In genomic region chr14:55793461-55793860, GRCm38 (mm10) we compare ENCODE assay signal across 18 mouse cellular contexts. TPM values are rescaled to one million over a fixed set of nuclear protein-coding genes. Genes with fewer than 3 reads are reported as not detected.
DNase-seq lines count a peak whose midpoint lies in the region; ATAC-seq and TF ChIP-seq lines count a peak whose summit lies in the region.
"Had no signal": no experiment of that assay in that cellular context is flagged by ENCODE, and none has a peak within 500 bp of the region (broad histone marks: within the 10 kb centered on the region; RNA-seq: fewer than 3 reads in every experiment).

No protein-coding gene starts in this region.

- H3K4me3 ChIP-seq in lung, embryonic 15.5 days: no peak overlapping the region
- no peak overlapping the region for H3K4me3 ChIP-seq in lung, adult 2 months (replicated peaks; ENCODE audit: extremely low read depth, low read depth, low read length)
- H3K4me3 ChIP-seq in brown adipose tissue, adult 24 weeks (ENCODE audit: insufficient read depth, low read depth, low read length): no peak overlapping the region
- H3K4me3 ChIP-seq: embryonic facial prominence, embryonic 10.5 days; forebrain, embryonic 13.5 days; heart, embryonic 10.5 days; hindbrain, embryonic 12.5 days; intestine, embryonic 15.5 days had no signal

- ATAC-seq in lung, embryonic 15.5 days (ENCODE audit: borderline replicate concordance, extremely low read depth, low FRiP score, low TSS enrichment): peak; percentile 39; the same call in 1 of the 2 replicates
- ATAC-seq: forebrain, embryonic 13.5 days; hindbrain, embryonic 16.5 days; intestine, embryonic 15.5 days had no signal

- peak; percentile 1 for DNase-seq in gastrocnemius, postnatal 10 days
- no peak for DNase-seq in gastrocnemius, postnatal 14 days
- no peak for DNase-seq in lung, adult 2 months
- peak; percentile 36 for DNase-seq in 416B (ENCODE audit: low read depth)
- DNase-seq in cerebellum, adult 11-12 months: no peak
- DNase-seq in layer of hippocampus, postnatal 36 days: no peak
- DNase-seq: adrenal gland, adult 8-10 months; cerebellum, adult 2 months; gastrocnemius, postnatal 36 days had no signal

- H3K27me3 ChIP-seq in lung, embryonic 15.5 days: no peaks in the 10 kb centered on the region
- H3K27me3 ChIP-seq: CH12.LX; intestine, embryonic 15.5 days had no signal

- no peaks in the 10 kb centered on the region for H3K9me3 ChIP-seq in lung, embryonic 15.5 days
- H3K9me3 ChIP-seq: embryonic facial prominence, embryonic 10.5 days; forebrain, embryonic 13.5 days; heart, embryonic 10.5 days; hindbrain, embryonic 12.5 days; intestine, embryonic 15.5 days had no signal

- no peak for TF ChIP-seq POLR2A in lung, adult 2 months (IDR thresholded peaks at IDR 0.05; ENCODE audit: borderline replicate concordance, extremely low read depth, low read depth, low read length)

- intact Hi-C loops in gastrocnemius, postnatal 14 days (cut with DNase I; ENCODE audit: low total_unique reads): no loop called here

- peaks cover 14% of the 10 kb centered on the region for H3K4me1 ChIP-seq in lung, embryonic 15.5 days
- peaks cover 5% of the 10 kb centered on the region for H3K4me1 ChIP-seq in lung, adult 2 months (ENCODE audit: control insufficient read depth, insufficient read depth, low read length)
- H3K4me1 ChIP-seq in brown adipose tissue, adult 24 weeks (ENCODE audit: control insufficient read depth, insufficient read depth, insufficient read length, low read length): peaks cover 7% of the 10 kb centered on the region

- no peak overlapping the region for H3K9ac ChIP-seq in lung, embryonic 15.5 days
- H3K9ac ChIP-seq: forebrain, embryonic 13.5 days; hindbrain, embryonic 12.5 days; intestine, embryonic 15.5 days had no signal

- 0 out of 2 replicates have a peak overlapping the region, but pooled peaks have one; percentile 3 for H3K27ac ChIP-seq in lung, embryonic 15.5 days
- H3K27ac ChIP-seq in brown adipose tissue, adult 24 weeks (replicated peaks; ENCODE audit: low read depth, low read length): peak overlapping the region; percentile 9
- H3K27ac ChIP-seq: embryonic facial prominence, embryonic 10.5 days; forebrain, embryonic 13.5 days; heart, embryonic 10.5 days; hindbrain, embryonic 12.5 days; intestine, embryonic 15.5 days had no signal

- no peak overlapping the region for H3K4me2 ChIP-seq in lung, embryonic 15.5 days
- H3K4me2 ChIP-seq: forebrain, embryonic 13.5 days; hindbrain, embryonic 12.5 days; intestine, embryonic 15.5 days had no signal

- no peak for TF ChIP-seq CTCF in lung, adult 2 months (IDR thresholded peaks at IDR 0.05; ENCODE audit: insufficient read depth, low read length)

- WGBS in lung, embryonic 15.5 days: 31% methylated on average over 2 of the region's 2 CpGs
- 28% methylated on average over 2 of the region's 2 CpGs for WGBS in lung, adult 2 months

- H3K36me3 ChIP-seq in lung, embryonic 15.5 days: no peaks in the 10 kb centered on the region
- H3K36me3 ChIP-seq: embryonic facial prominence, embryonic 10.5 days; heart, embryonic 10.5 days; hindbrain, embryonic 12.5 days; intestine, embryonic 15.5 days had no signal

RNA-seq across cellular contexts. Expression of gene Ripk3, which starts 4.8 kb away (rescaled TPM):
- 1 to 10 TPM; 3.9 to 4.2 TPM for total RNA-seq in gastrocnemius, postnatal 10 days (2021)
- 1 to 10 TPM; 2.4 to 2.6 TPM for total RNA-seq in gastrocnemius, postnatal 14 days (2021)
- 43.4 and 45.6 TPM in 2 replicates for polyA plus RNA-seq in lung, embryonic 15.5 days (2015; fragmentation: Nextera tagmentation; extraction: Ambion mirVana)
- 7.5 and 10.0 TPM in 2 replicates for polyA plus RNA-seq in lung, adult 2 months (2012; rRNA removed)
- polyA plus RNA-seq in brown adipose tissue, adult 24 weeks (2012; ENCODE audit: insufficient read depth, insufficient read length, missing spikeins): 3.7 and 5.0 TPM in 2 replicates
- 1 to 10 TPM; 1.1 to 1.9 TPM for total RNA-seq in layer of hippocampus, postnatal 36 days (2021)

RNA-seq across cellular contexts. Expression of gene Adcy4, which starts 9.6 kb away (rescaled TPM):
- 1 to 10 TPM; 5.9 to 9.4 TPM for total RNA-seq in gastrocnemius, postnatal 10 days (2021)
- total RNA-seq in gastrocnemius, postnatal 14 days (2021): 1 to 10 TPM; 7.1 to 8.6 TPM
- polyA plus RNA-seq in lung, embryonic 15.5 days (2015; fragmentation: Nextera tagmentation; extraction: Ambion mirVana): 14.3 and 18.0 TPM in 2 replicates
- 157 and 169 TPM in 2 replicates for polyA plus RNA-seq in lung, adult 2 months (2012; rRNA removed)
- polyA plus RNA-seq in brown adipose tissue, adult 24 weeks (2012; ENCODE audit: insufficient read depth, insufficient read length, missing spikeins): 4.1 and 6.3 TPM in 2 replicates
- 1 to 10 TPM; 2.5 to 3.2 TPM for total RNA-seq in layer of hippocampus, postnatal 36 days (2021)
- total RNA-seq: CH12.LX had no signal

RNA-seq across cellular contexts. Expression of gene Ltb4r1, which starts 27.7 kb away (rescaled TPM):
- under 1 TPM; 0.16 to 0.61 TPM for total RNA-seq in gastrocnemius, postnatal 10 days (2021)
- under 1 TPM; 0.22 to 0.39 TPM for total RNA-seq in gastrocnemius, postnatal 14 days (2021)
- polyA plus RNA-seq in lung, embryonic 15.5 days (2015; fragmentation: Nextera tagmentation; extraction: Ambion mirVana): 1.7 and 2.6 TPM in 2 replicates
- polyA plus RNA-seq in lung, adult 2 months (2012; rRNA removed): 6.5 and 7.1 TPM in 2 replicates
- not detected in 2 replicates for polyA plus RNA-seq in brown adipose tissue, adult 24 weeks (2012; ENCODE audit: insufficient read depth, insufficient read length, missing spikeins)
- not detected for total RNA-seq in layer of hippocampus, postnatal 36 days (2021)
- total RNA-seq: gastrocnemius, postnatal 36 days had no signal
- polyA plus RNA-seq: forebrain, embryonic 13.5 days; hindbrain, embryonic 12.5 days had no signal

RNA-seq across cellular contexts. Expression of gene Nfatc4, which starts 29.5 kb away (rescaled TPM):
- total RNA-seq in gastrocnemius, postnatal 10 days (2021): 10 to 100 TPM in 1 of 2 experiments, 1 to 10 TPM in 1; 9.3 to 14.8 TPM
- total RNA-seq in gastrocnemius, postnatal 14 days (2021): 1 to 10 TPM; 7.4 to 7.5 TPM
- 50.9 and 52.7 TPM in 2 replicates for polyA plus RNA-seq in lung, embryonic 15.5 days (2015; fragmentation: Nextera tagmentation; extraction: Ambion mirVana)
- 26.4 and 27.3 TPM in 2 replicates for polyA plus RNA-seq in lung, adult 2 months (2012; rRNA removed)
- polyA plus RNA-seq in brown adipose tissue, adult 24 weeks (2012; ENCODE audit: insufficient read depth, insufficient read length, missing spikeins): 1.5 and 1.8 TPM in 2 replicates
- 1 to 10 TPM; 1.2 to 1.9 TPM for total RNA-seq in layer of hippocampus, postnatal 36 days (2021)
- total RNA-seq: CH12.LX had no signal

RNA-seq across cellular contexts. Expression of gene Ltb4r2, which starts 32.2 kb away (rescaled TPM):
- total RNA-seq in gastrocnemius, postnatal 10 days (2021): under 1 TPM; 0.07 to 0.14 TPM
- total RNA-seq in gastrocnemius, postnatal 14 days (2021): under 1 TPM in 1 of 2 experiments, not detected in 1; 0.12 TPM
- 0.25 and 0.35 TPM in 2 replicates for polyA plus RNA-seq in lung, embryonic 15.5 days (2015; fragmentation: Nextera tagmentation; extraction: Ambion mirVana)
- 1.1 and 2.6 TPM in 2 replicates for polyA plus RNA-seq in lung, adult 2 months (2012; rRNA removed)
- not detected in 2 replicates for polyA plus RNA-seq in brown adipose tissue, adult 24 weeks (2012; ENCODE audit: insufficient read depth, insufficient read length, missing spikeins)
- under 1 TPM; 0.10 to 0.20 TPM for total RNA-seq in layer of hippocampus, postnatal 36 days (2021)
- total RNA-seq: gastrocnemius, postnatal 36 days had no signal

Comparison
In these comparisons a context has a peak if more than half of its experiments do, and no peak if none do; other contexts are left out.
1. DNase-seq: peak in gastrocnemius, postnatal 10 days (single experiment) and 416B (single experiment); none in gastrocnemius, postnatal 14 days (single experiment), lung, adult 2 months (single experiment), cerebellum, adult 11-12 months (single experiment) and layer of hippocampus, postnatal 36 days (0 of 2).